Mouse (Mus musculus) forebrain, embryonic 15.5 days (tissue): ENCODE measurements around the gene Inka2. TPM values are rescaled to one million over a fixed set of nuclear protein-coding genes. Genes with fewer than 3 reads are reported as not detected.

ENCODE experiments used
- ATAC-seq: fragments of 200-750 bp; cut with Nextera tagmentation; replicated peaks from 2 replicates; pipeline ENCODE4 v1.8.0; 2017; ENCODE audit warnings: mild to moderate bottlenecking, moderate TSS enrichment, moderate library complexity
- H3K27ac ChIP-seq: fragments of 300-500 bp; sonication (generic); replicated peaks from 2 replicates; pipeline ENCODE4 v1.5.1; 2015; ENCODE audit warnings: mild to moderate bottlenecking, inconsistent platforms
- H3K27me3 ChIP-seq: fragments of 300-500 bp; sonication (generic); 2 replicates; pipeline ENCODE4 v1.6.1; 2015; ENCODE audit warnings: inconsistent platforms
- H3K36me3 ChIP-seq: fragments of 300-500 bp; sonication (generic); 2 replicates; pipeline ENCODE4 v1.6.1; 2015; ENCODE audit warnings: mild to moderate bottlenecking, inconsistent platforms
- H3K4me1 ChIP-seq: fragments of 300-500 bp; sonication (generic); 2 replicates; pipeline ENCODE4 v1.6.1; 2015; ENCODE audit warnings: inconsistent platforms
- H3K4me2 ChIP-seq: fragments of 300-500 bp; sonication (generic); replicated peaks from 2 replicates; pipeline ENCODE4 v1.6.1; 2015; ENCODE audit warnings: mild to moderate bottlenecking, inconsistent platforms
- H3K4me3 ChIP-seq: fragments of 300-500 bp; sonication (generic); 2 replicates; pipeline ENCODE4 v1.5.1; 2015; ENCODE audit warnings: mild to moderate bottlenecking, inconsistent platforms
- H3K9ac ChIP-seq: fragments of 300-500 bp; sonication (generic); replicated peaks from 2 replicates; pipeline ENCODE4 v1.6.1; 2015; ENCODE audit warnings: mild to moderate bottlenecking, inconsistent platforms
- H3K9me3 ChIP-seq: fragments of 300-500 bp; sonication (generic); 2 replicates; pipeline ENCODE4 v1.6.1; 2016; ENCODE audit warnings: inconsistent platforms
- WGBS: fragments of 180-500 bp; shearing (Covaris S2); methylation state at CpG from one replicate; pipeline ENCODE4 v1.1.7; 2015; ENCODE audit warnings: mixed read lengths; 5-methylcytosine and 5-hydroxymethylcytosine counted together
- polyA plus RNA-seq: library from polyadenylated mRNA; unstranded; fragments of >200 nt; fragmentation: Nextera tagmentation; extraction: Ambion mirVana; gene quantifications from 2 replicates; pipeline ENCODE4 v1.2.1, GENCODE M21; 2015

The Inka2 gene
- polyA plus RNA-seq, 1 experiment from 2014 or later: 3.1 TPM

DNA sequence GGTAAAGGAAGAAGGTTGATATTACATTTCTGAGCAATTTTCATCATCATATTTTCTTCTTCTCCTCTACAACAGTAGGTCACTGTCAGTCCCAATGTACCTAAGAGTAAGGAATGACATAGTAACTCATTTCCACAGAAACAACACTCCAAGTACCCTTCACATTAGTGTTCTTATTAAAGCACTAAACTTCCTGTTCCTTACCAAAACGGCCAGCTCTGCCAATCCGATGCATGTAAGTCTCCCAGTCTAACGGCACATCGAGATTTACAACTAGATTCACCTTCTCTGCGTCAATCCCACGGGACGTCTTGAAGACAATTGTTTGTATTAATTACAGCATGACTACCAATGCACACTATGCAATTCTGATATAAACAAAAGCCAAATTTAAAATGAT is 24.1 kb upstream of the Inka2 start:
- no peak overlapping the region for H3K9ac ChIP-seq
- WGBS: 93% methylated on average over 7 of the region's 7 CpGs
- no peak for ATAC-seq
- H3K4me2 ChIP-seq: no peak overlapping the region
- H3K27me3 ChIP-seq: no peaks in the 10 kb centered on the region
- H3K4me1 ChIP-seq: 0 out of 2 replicates have a peak, but pooled peaks cover 3% of the 10 kb centered on the region
- H3K4me3 ChIP-seq: no peak overlapping the region
- no peaks in the 10 kb centered on the region for H3K9me3 ChIP-seq
- H3K27ac ChIP-seq: no peak overlapping the region
- peaks cover 69% of the 10 kb centered on the region for H3K36me3 ChIP-seq

DNA sequence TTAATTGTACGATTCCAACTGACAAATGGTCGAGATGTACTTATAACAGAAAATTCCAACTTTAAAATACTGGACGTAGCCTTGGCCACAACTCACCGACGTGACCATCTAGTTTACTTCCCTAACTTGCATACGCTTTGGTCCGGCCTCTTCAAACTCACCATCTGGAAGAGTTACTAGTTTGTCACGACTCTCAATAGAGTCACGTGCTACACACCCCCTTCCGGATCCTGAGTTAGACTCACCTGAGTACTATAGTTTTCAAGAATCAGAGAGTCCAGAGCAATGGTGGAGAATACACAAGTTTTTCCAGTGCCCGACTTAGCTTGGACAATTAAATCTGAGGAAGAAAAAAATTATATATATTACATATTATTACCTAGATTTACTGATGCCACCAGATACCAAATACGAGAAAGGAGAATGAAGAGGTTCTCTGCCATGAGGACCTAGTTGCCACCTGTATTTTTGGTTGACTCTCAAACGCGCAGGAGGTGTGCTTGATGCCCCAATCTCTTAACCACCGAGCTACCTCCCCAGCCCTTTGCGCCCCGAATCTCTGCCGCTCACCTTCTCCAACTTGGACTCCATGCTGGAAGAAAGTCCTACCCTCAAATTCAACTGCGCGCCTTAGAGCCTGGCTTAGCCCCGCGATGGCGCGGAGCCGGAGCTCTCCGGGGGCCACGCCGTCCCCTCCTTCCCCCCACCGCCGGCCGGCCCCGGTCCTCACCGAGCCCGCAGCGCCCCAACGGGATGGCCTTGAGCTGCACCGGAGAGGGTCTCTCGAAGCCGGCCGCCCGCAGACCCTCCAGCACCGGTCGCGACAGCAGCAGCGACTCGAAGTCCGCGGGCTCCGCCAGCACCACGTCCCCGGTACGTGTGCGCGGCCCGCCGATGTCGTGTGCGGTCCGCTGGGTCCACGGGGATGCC is 17.7 kb upstream of the Inka2 start:
- peak overlapping the region; percentile 84 for H3K9ac ChIP-seq
- peaks cover 24% of the 10 kb centered on the region for H3K36me3 ChIP-seq
- WGBS: 9% methylated on average over 60 of the region's 60 CpGs
- H3K4me1 ChIP-seq: peaks cover 18% of the 10 kb centered on the region
- no peaks in the 10 kb centered on the region for H3K9me3 ChIP-seq
- no peak for ATAC-seq
- H3K4me3 ChIP-seq: peak overlapping the region; percentile 72
- H3K27ac ChIP-seq: peak overlapping the region; percentile 78
- no peaks in the 10 kb centered on the region for H3K27me3 ChIP-seq
- H3K4me2 ChIP-seq: peak overlapping the region; percentile 78

DNA sequence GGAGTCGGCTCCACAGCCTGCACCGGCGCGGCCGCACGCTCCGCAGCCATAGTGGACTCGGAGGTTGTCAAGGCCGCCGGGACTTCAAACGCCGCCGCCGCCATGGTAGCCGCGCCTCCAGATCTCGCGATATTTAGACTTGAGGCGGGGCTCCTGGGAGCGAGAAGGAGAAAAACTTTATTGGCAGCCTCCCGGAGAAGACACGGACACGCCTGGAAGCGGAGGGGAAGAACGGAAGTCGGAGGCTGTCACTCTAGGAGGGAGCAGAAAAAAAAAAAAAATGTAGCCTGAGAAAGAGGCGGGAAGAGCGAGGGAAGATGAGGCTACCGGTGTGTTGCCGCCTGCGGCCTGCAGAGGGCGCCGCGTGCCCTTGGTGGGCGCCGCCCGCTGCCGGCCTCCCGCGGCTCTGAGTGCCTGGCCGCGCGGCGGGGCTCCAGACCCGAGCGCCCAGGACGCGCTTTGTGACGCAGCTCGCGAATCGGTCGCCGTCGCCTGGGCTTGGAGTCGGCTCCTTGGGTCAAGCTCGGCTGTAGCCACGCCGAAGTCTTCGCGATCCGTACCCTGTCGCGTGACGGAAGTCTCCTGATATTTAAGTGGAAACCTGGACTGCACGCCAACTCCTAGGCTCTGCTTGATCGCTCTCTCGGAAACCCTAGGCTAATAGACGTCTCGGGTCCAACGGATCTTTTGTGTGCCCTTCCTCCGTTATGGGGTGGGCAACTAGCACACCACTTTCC is 16.9 kb upstream of the Inka2 start, which contains the start of gene Ddx20:
Gene Ddx20, minus strand, starts transcription at position 251 of the 737 bp plus-strand sequence.
- peak; percentile 98 for ATAC-seq
- Histone ChIP-seq H3K36me3 (peaks cover 19% of the 10 kb centered on the region), H3K4me1 (peaks cover 18% of the 10 kb centered on the region), H3K4me3 (peak within 1 kb of the TSS; percentile 72), H3K27me3 (no peaks in the 10 kb centered on the region), H3K9me3 (no peaks in the 10 kb centered on the region), H3K4me2 (peak within 1 kb of the TSS; percentile 78), H3K27ac (peak within 1 kb of the TSS; percentile 78), H3K9ac (peak within 1 kb of the TSS; percentile 84)
- under 1% methylated on average over 72 of the region's 72 CpGs for WGBS

DNA sequence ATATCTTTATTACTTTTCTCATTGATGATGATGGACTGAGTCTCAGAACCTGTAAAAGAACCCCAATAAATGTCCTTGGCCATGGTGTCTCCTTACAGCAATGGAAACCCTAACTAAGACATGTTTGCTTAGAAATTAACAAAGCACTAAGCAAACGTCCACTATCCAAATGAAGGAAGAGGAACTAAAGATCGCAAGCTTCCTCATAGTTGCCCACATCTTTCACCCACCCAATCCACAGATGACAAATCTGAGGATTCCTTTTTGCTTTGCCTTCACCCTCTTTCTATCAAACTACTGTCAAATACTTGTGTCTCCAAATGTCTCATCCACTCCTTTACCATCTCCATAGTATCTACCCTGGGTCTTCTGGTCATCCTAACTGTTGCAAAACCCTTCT is 15.9 kb upstream of the Inka2 start:
- H3K4me3 ChIP-seq: no peak overlapping the region
- no peaks in the 10 kb centered on the region for H3K27me3 ChIP-seq
- no peaks in the 10 kb centered on the region for H3K9me3 ChIP-seq
- ATAC-seq: no peak
- WGBS: 100% methylated on average over 2 of the region's 2 CpGs
- peaks cover 8% of the 10 kb centered on the region for H3K36me3 ChIP-seq
- H3K4me2 ChIP-seq: no peak overlapping the region
- peaks cover 18% of the 10 kb centered on the region for H3K4me1 ChIP-seq
- no peak overlapping the region for H3K27ac ChIP-seq
- no peak overlapping the region for H3K9ac ChIP-seq

DNA sequence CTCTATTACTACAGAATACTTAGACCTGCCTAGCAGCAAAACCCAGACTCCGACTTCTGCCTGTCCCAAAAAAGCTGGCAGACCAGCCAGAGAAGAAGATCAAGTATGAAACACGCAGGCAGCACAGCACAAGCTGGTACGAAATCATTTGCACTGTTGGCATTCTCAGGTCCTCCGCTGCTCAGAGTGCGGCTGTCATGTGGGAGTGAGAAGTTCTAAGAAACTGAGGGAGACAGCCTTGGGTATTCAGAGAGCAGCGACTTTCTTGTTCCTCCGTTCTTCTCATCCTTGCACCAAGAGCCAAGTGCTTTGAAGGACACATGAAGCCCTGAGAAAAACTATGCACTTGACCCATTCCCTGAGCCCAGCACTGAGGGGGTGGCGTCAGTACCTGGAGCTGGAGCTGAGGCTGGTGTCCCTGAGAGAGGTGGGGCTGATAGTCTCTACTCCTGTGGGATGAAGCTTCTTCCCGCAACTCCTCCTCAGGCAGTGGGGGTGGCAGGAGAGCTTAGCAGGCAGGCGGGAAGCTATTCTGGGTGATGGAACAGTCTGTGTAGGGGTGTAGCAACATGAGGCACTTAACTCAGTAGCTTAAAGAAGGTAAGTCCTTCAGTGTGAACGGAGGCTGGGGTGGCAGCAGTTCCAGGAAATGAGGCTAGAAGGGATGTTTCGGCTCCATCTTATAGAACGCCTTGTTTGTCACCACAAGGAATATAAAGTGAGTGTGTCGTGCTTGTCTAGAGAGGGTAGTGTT is 10.9 kb upstream of the Inka2 start:
- WGBS: 82% methylated on average over 14 of the region's 14 CpGs
- Histone ChIP-seq H3K27me3 (no peaks in the 10 kb centered on the region), H3K36me3 (no peaks in the 10 kb centered on the region), H3K9ac (no peak overlapping the region), H3K9me3 (no peaks in the 10 kb centered on the region), H3K4me3 (no peak overlapping the region), H3K4me2 (no peak overlapping the region), H3K27ac (no peak overlapping the region), H3K4me1 (peaks cover 19% of the 10 kb centered on the region)
- no peak for ATAC-seq

DNA sequence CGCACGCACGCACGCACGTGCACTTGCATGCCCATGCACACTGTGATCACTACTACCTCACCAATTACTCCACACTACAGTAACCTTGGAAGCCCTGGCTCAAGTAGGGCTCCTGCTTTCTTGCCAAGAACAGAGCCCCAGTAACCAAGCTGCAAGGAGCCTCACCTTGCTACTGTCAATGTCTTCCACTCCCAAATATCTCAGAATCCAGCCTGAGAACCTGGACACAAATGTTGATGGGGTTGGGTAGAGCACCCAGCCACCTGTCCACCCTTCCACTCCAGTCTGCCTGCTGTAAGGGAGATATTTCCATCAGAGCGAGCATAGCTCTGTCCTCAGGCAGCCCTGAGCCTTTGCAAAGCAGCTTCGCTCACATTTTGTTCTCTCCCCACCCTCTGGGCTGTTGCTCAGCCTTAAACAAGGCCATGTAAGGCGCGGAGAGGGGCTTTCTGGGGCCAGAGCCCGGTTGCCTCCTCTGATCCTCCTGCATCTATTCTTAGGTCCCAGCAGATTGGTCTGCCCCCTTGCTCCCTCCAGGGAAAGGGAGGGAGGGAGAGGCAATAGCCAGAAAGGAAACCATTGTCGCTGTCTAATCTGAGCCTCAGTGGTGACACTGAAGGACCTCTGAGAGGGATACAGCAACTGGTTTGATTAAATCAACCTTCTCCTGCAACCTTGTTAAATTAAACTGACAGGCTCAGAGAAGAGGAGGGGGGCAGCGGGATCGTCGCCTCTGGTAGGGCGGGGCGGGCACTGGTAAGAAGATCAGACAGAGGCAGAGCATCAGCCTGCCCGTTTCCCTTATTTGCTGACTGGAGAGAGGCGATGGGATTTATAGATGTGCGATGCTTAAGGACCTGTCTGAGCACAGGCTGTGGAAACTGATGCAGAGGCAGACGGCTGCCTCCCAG is 8.7 kb upstream of the Inka2 start:
- Histone ChIP-seq H3K9me3 (no peaks in the 10 kb centered on the region), H3K4me3 (no peak overlapping the region), H3K4me1 (peaks cover 19% of the 10 kb centered on the region), H3K27me3 (no peaks in the 10 kb centered on the region), H3K9ac (peak overlapping the region; percentile 6; the same call in 1 of the 2 replicates), H3K27ac (peak overlapping the region; percentile 36), H3K4me2 (peak overlapping the region; percentile 26), H3K36me3 (no peaks in the 10 kb centered on the region)
- peak; percentile 51 for ATAC-seq
- 22% methylated on average over 20 of the region's 20 CpGs for WGBS

DNA sequence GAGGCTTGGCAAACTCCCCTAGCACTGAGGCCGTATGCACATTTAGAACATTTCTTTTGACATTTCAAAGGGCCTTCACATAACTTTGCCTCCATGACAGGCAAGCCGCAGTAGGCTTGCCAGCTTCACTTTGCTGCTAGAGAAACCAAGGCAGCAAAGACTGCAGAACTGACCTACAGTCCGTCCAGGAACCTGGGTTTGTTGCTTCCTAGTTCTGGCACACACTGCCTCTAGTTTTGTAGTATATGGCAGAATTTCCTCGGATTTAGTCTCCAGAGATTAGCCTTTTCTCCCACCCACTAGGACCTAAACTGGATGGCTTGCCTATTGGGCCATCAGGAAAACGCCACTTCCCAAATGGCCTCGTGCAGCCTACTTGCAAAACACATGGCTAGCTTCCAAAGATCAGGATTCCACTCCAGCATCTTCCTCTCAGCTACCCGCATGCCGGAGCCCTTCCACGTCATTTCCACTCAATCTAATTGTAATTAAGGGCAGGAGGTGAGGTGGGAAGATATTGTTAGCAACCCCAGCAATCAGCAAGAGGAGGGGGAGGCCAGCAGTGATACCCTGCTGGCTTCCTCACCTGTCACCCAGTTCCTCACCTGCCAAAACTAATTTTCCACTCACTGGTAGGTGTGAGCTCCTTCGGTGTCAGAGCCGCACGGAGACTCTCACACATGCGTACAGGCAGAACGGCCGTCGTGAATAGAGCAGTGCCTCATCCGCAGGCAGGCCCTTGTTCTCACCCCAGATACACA is 7.8 kb upstream of the Inka2 start:
- no peaks in the 10 kb centered on the region for H3K9me3 ChIP-seq
- H3K27ac ChIP-seq: no peak overlapping the region
- H3K4me1 ChIP-seq: peaks cover 19% of the 10 kb centered on the region
- peak overlapping the region; percentile 26 for H3K4me2 ChIP-seq
- H3K27me3 ChIP-seq: no peaks in the 10 kb centered on the region
- H3K36me3 ChIP-seq: no peaks in the 10 kb centered on the region
- 48% methylated on average over 17 of the region's 17 CpGs for WGBS
- ATAC-seq: peak; percentile 45
- H3K9ac ChIP-seq: 0 out of 2 replicates have a peak overlapping the region, but pooled peaks have one; percentile 6
- H3K4me3 ChIP-seq: no peak overlapping the region

DNA sequence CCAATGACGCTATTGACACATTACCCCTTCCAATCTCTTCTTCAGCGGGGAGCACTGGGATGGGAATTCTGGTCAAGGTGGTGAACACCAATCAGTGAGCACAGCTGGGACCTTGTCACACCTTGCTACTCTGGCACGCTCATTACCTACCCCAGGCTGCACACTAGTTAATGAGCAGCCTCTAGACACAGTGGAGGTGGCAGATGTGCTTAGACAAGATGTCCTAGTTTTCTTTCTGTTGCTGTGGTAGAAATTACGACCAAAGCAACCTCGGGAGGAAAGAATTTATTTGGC is 7.3 kb upstream of the Inka2 start:
- H3K9me3 ChIP-seq: no peaks in the 10 kb centered on the region
- H3K27me3 ChIP-seq: no peaks in the 10 kb centered on the region
- no peak overlapping the region for H3K27ac ChIP-seq
- H3K9ac ChIP-seq: no peak overlapping the region
- H3K4me3 ChIP-seq: no peak overlapping the region
- H3K36me3 ChIP-seq: no peaks in the 10 kb centered on the region
- H3K4me1 ChIP-seq: peaks cover 19% of the 10 kb centered on the region
- peak; percentile 53; the same call in 1 of the 2 replicates for ATAC-seq
- WGBS: 65% methylated on average over 5 of the region's 5 CpGs
- no peak overlapping the region for H3K4me2 ChIP-seq

DNA sequence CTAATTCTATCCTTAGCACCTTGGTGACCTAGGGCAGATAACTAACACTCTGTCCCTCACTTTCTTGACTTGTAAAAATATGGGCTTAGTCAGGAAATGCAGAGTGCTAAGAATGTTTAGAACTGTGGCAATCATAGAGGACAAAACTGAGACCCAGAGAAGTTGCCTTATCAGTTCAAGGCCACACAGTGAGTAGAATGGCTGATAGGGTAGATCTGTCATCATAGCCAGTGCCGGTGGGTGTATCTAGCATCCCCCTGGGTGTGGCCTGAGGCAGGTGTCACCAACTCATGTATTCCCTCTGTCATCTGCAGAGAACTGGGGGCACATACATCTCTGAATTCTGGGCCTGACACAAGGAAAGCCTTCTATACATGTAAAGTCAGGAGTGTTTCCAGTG is 6.1 kb upstream of the Inka2 start:
- WGBS: 76% methylated on average over 1 of the region's 1 CpGs
- Histone ChIP-seq H3K4me1 (peaks cover 19% of the 10 kb centered on the region), H3K9me3 (no peaks in the 10 kb centered on the region), H3K27ac (no peak overlapping the region), H3K9ac (no peak overlapping the region), H3K4me2 (no peak overlapping the region), H3K4me3 (no peak overlapping the region), H3K36me3 (no peaks in the 10 kb centered on the region), H3K27me3 (no peaks in the 10 kb centered on the region; the same call in 1 of the 2 replicates)
- ATAC-seq: no peak

DNA sequence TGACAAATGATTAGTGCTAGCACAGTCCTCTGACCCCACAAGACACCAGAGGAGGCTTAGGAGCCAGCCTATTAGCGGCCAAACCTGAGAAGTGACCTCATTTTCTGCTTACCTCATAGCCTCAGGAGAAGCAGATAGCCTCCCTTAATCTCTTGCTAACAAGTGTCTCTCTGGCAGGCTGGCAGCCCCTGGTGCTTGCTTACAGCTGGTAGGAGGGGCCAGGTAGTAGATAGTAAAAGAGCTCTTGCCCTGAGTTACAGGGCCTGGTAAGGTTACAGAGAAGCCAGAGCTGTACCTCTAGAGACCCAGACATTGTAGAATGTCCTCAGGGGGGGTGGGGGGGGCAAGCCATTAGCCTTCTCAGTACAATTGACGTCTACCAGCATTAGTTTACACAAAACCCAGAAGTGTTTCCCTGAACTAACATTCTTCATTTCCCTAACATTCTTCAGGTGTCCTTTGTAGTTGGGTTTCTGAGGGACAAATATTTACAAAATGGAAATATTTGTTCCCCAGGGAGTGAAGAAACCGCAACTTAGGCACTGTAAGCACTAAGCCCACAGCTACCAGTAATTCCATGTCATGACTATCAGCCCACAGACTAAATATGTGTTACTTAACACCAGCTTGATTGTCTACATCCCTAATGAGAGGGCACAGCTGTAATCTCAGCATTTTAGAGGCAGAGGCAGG is 5.0 kb upstream of the Inka2 start:
- H3K4me2 ChIP-seq: no peak overlapping the region
- no peak overlapping the region for H3K9ac ChIP-seq
- peaks cover 23% of the 10 kb centered on the region for H3K4me1 ChIP-seq
- whole genome bisulfite sequencing: 53% methylated on average over 3 of the region's 3 CpGs
- no peak overlapping the region for H3K27ac ChIP-seq
- ATAC-seq: no peak
- H3K36me3 ChIP-seq: no peaks in the 10 kb centered on the region
- H3K9me3 ChIP-seq: no peaks in the 10 kb centered on the region
- H3K4me3 ChIP-seq: no peak overlapping the region
- no peaks in the 10 kb centered on the region; the same call in 1 of the 2 replicates for H3K27me3 ChIP-seq
